Mouse (Mus musculus) cerebellum, postnatal 25 days (tissue): ENCODE measurements at regions not wholly inside any gene's neighbourhood (a gene's known extent, or its start where the extent isn't known, plus 50 kb on each side); places are given as distances from the start of the nearest gene placed in this dataset.

Source experiments
- DNase-seq, 2 experiments: peaks; one replicate each; pipeline ENCODE4 v3.0.0; 2021; ENCODE audit warnings: mixed read lengths in 2 of 2

DNA sequence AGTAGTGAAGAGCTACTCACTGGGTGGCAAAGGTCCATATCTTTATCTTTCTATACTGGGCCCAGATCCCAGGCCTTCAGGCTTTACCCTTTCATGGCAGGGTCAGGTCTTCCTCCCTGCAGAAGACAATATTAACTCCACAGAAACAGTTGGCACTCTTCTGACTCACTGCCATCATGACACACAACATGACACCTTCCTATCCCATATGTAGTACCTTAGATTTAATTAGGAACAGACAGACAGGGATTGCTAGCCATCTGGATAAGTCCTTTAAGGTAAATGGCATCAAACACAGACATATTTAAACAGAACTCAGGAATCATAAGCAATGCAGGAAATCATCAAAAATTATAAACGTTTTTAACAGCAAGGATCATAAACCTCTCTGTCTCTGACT is 815.0 kb upstream of the Gm597 start:
- peak; percentile 9 to 23 for DNase-seq

DNA sequence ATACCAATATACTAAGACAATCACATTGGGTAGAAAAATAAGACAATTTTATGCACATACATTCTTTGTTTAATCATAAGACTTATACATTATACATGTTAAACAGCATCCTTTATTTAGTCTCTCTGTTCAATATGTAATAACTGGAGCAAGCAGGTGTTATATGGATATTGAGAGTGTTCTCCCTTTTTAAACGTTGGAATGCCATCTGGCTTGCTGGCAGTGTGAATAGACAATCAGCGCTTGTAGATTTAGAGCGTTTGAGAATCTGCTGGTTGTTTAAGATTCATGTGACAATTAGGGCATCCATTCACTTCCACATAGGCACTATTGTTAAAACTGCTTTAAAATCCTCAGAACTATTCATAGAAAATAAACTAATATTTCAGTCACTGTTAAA is 807.8 kb upstream of the Gm597 start:
- peak in 1 of 2 experiments; percentile 28 for DNase-seq
